In the genomic region with DNA sequence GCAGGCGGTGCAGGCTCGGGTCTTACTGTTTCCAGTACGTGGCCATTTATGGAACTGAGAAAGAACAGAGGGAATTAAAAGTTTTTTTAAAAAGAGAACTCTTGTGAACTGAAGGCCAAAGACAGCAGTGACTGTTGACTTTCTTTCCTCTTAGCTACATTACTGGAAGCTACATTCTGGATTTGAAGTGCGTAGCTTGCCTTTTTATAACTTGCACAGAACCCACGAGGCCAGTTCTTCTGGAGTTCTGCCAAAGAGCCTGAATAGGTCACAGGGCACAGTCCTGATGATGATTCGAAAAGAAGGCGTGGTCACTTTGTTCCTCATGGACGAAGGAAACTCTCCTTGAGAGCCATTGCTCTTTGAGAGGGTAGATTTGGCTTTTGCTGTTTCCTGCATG, we compare ENCODE assay signal across 8 mouse cellular contexts. TPM values are rescaled to one million over a fixed set of nuclear protein-coding genes. Genes with fewer than 3 reads are reported as not detected.
DNase-seq lines count a peak whose midpoint lies in the region; ATAC-seq and TF ChIP-seq lines count a peak whose summit lies in the region.

No protein-coding gene starts in this region.

- peak; percentile 48 for ATAC-seq in heart, postnatal 0 days (ENCODE audit: insufficient read depth, low read depth)
- no peak for ATAC-seq in liver, embryonic 11.5 days (replicated peaks; ENCODE audit: low FRiP score)
- ATAC-seq in stomach, postnatal 0 days (ENCODE audit: low FRiP score, low TSS enrichment), result peak; percentile 74

- peaks cover 29% of the 10 kb centered on the region for H3K4me1 ChIP-seq in heart, postnatal 0 days (ENCODE audit: control insufficient read depth, insufficient read depth)
- H3K4me1 ChIP-seq in liver, embryonic 11.5 days (replicated peaks; ENCODE audit: control insufficient read depth, insufficient read depth, low read length), result peaks cover 19% of the 10 kb centered on the region
- 0 out of 2 replicates have a peak, but pooled peaks cover 8% of the 10 kb centered on the region for H3K4me1 ChIP-seq in stomach, postnatal 0 days (replicated peaks; ENCODE audit: control insufficient read depth, insufficient read depth)

- H3K36me3 ChIP-seq in heart, postnatal 0 days (replicated peaks; ENCODE audit: control insufficient read depth, insufficient read depth, low read length), result no peaks in the 10 kb centered on the region
- H3K36me3 ChIP-seq in liver, embryonic 11.5 days (ENCODE audit: control insufficient read depth, insufficient read depth, low read length), result no peaks in the 10 kb centered on the region
- H3K36me3 ChIP-seq in stomach, postnatal 0 days (ENCODE audit: control insufficient read depth, insufficient read depth, low read length), result no peaks in the 10 kb centered on the region

- H3K4me2 ChIP-seq in heart, postnatal 0 days (ENCODE audit: low read depth, low read length), result peak overlapping the region; percentile 66
- H3K4me2 ChIP-seq in liver, embryonic 11.5 days, result peak overlapping the region; percentile 29
- H3K4me2 ChIP-seq in stomach, postnatal 0 days (replicated peaks; ENCODE audit: low read depth), result peak overlapping the region; percentile 51

- TF ChIP-seq EP300 in heart, postnatal 0 days (IDR thresholded peaks at IDR 0.05; ENCODE audit: low read depth), result no peak
- TF ChIP-seq EP300 in stomach, postnatal 0 days (optimal IDR thresholded peaks at IDR 0.05), result no peak

- DNase-seq in 416B (ENCODE audit: low read depth), result peak; percentile 84
- DNase-seq in adrenal gland, adult 18-20 months (ENCODE audit: low spot score in 2 of 2), result peak; percentile 44 to 53
- peak; percentile 74 for DNase-seq in heart, postnatal 0 days (ENCODE audit: low spot score)
- DNase-seq in liver, embryonic 11.5 days (ENCODE audit: low spot score), result no peak
- peak; percentile 49 for DNase-seq in stomach, postnatal 0 days (ENCODE audit: low spot score)
- no peak for DNase-seq in layer of hippocampus, postnatal 25 days (ENCODE audit: extremely low spot score in 1 of 2, low spot score in 1 of 2)
- DNase-seq in left cerebral cortex, adult 8-10 months (ENCODE audit: low spot score in 2 of 2), result no peak
- no peak for DNase-seq in spleen, postnatal 14 days (ENCODE audit: low spot score in 2 of 2)

- peak overlapping the region; percentile 37 for H3K9ac ChIP-seq in heart, postnatal 0 days (replicated peaks; ENCODE audit: low read depth, low read length)
- H3K9ac ChIP-seq in liver, embryonic 11.5 days (ENCODE audit: low read depth, low read length), result no peak overlapping the region
- H3K9ac ChIP-seq in stomach, postnatal 0 days (ENCODE audit: low read length), result 0 out of 2 replicates have a peak overlapping the region, but pooled peaks have one; percentile 18

- no peak for TF ChIP-seq CTCF in heart, postnatal 0 days (IDR thresholded peaks at IDR 0.05; ENCODE audit: low read depth)
- no peak for TF ChIP-seq CTCF in stomach, postnatal 0 days (IDR thresholded peaks at IDR 0.05; ENCODE audit: low read depth)

- peak overlapping the region; percentile 31 for H3K4me3 ChIP-seq in heart, postnatal 0 days (ENCODE audit: low read depth, low read length)
- no peak overlapping the region for H3K4me3 ChIP-seq in liver, embryonic 11.5 days (ENCODE audit: low read depth, low read length)
- peak overlapping the region; percentile 5 for H3K4me3 ChIP-seq in stomach, postnatal 0 days (ENCODE audit: low read depth, low read length)

- peak overlapping the region; percentile 81 for H3K27ac ChIP-seq in heart, postnatal 0 days (ENCODE audit: low read depth)
- peak overlapping the region; percentile 25; the same call in 1 of the 2 replicates for H3K27ac ChIP-seq in liver, embryonic 11.5 days (ENCODE audit: low read depth, low read length)
- peak overlapping the region; percentile 85 for H3K27ac ChIP-seq in stomach, postnatal 0 days (replicated peaks)

- H3K27me3 ChIP-seq in heart, postnatal 0 days (ENCODE audit: control insufficient read depth, insufficient read depth, low read length), result no peaks in the 10 kb centered on the region
- H3K27me3 ChIP-seq in liver, embryonic 11.5 days (replicated peaks; ENCODE audit: control insufficient read depth, insufficient read depth, low read length), result no peaks in the 10 kb centered on the region; the same call in 1 of the 2 replicates
- H3K27me3 ChIP-seq in stomach, postnatal 0 days (ENCODE audit: control insufficient read depth, insufficient read depth, low read length), result no peaks in the 10 kb centered on the region

- 5% methylated on average over 8 of the region's 8 CpGs for WGBS in heart, postnatal 0 days
- 40% methylated on average over 8 of the region's 8 CpGs for WGBS in liver, embryonic 11.5 days
- 8% methylated on average over 8 of the region's 8 CpGs for whole genome bisulfite sequencing in stomach, postnatal 0 days

- no peaks in the 10 kb centered on the region for H3K9me3 ChIP-seq in heart, postnatal 0 days (replicated peaks; ENCODE audit: control insufficient read depth, low read length)
- no peaks in the 10 kb centered on the region for H3K9me3 ChIP-seq in liver, embryonic 11.5 days (ENCODE audit: control insufficient read depth, low read length)
- no peaks in the 10 kb centered on the region for H3K9me3 ChIP-seq in stomach, postnatal 0 days (ENCODE audit: control insufficient read depth, low read length)

RNA-seq across cellular contexts. Expression of gene Syne2, which starts 35.6 kb away (rescaled TPM):
- 10 to 100 TPM; 33.2 to 39.7 TPM for total RNA-seq in adrenal gland, adult 18-20 months (2021)
- 34.7 and 58.7 TPM in 2 replicates for total RNA-seq in heart, postnatal 0 days (2014; rRNA removed; ENCODE audit: low replicate concordance)
- 22.7 and 22.9 TPM in 2 replicates for polyA plus RNA-seq in heart, postnatal 0 days (2015; fragmentation: Nextera tagmentation; extraction: Ambion mirVana)
- polyA plus RNA-seq in liver, embryonic 11.5 days (2014; fragmentation: Nextera tagmentation; extraction: Ambion mirVana), result 17.9 and 21.5 TPM in 2 replicates
- polyA plus RNA-seq in stomach, postnatal 0 days (2015; fragmentation: Nextera tagmentation; extraction: Ambion mirVana), result 13.7 and 16.1 TPM in 2 replicates
- total RNA-seq in layer of hippocampus, postnatal 25 days (2021), result 10 to 100 TPM; 23.0 to 25.5 TPM
- total RNA-seq in left cerebral cortex, adult 8-10 months (2022), result 10 to 100 TPM; 23.1 to 27.7 (median 25.7) TPM

Comparison
In these comparisons a context has a peak if more than half of its experiments do, and no peak if none do; other contexts are left out.
1. DNase-seq: peak in 416B (single experiment), adrenal gland, adult 18-20 months (2 of 2), heart, postnatal 0 days (single experiment) and stomach, postnatal 0 days (single experiment); none in liver, embryonic 11.5 days (single experiment), layer of hippocampus, postnatal 25 days (0 of 2), left cerebral cortex, adult 8-10 months (0 of 2) and spleen, postnatal 14 days (0 of 2).
2. H3K27ac ChIP-seq: peak in every context shown above with its lines; median percentile 85 in stomach, postnatal 0 days; 81 in heart, postnatal 0 days; 25 in liver, embryonic 11.5 days.
3. Peak in every context shown above with its lines, with median percentiles within 50 percentile points of each other: H3K4me2 ChIP-seq.